Mouse (Mus musculus): ENCODE measurements around the gene Syt8.
A peak's percentile ranks its signal among the peaks of the same experiment; 100 is the strongest.

Syt8 gene

GRCm38 (mm10) chr7:142434137-142434865 is at the start of gene Syt8:
Syt8 (plus strand) TSS chr7:142434850.
- no peak for TF ChIP-seq GATA4 (IDR thresholded peaks at IDR 0.05; ENCODE audit: insufficient replicate concordance, low read length)

GRCm38 (mm10) chr7:142385742-142386403 is 48.8 kb upstream of the Syt8 start:
- no peak for TF ChIP-seq GATA4 (IDR thresholded peaks at IDR 0.05; ENCODE audit: insufficient replicate concordance, low read length)

- TF ChIP-seq GATA4 (IDR thresholded peaks at IDR 0.05; ENCODE audit: insufficient replicate concordance, low read length), result no peak
Observed at GRCm38 (mm10) chr7:142386621-142387201, 47.9 kb upstream of the Syt8 start.

GRCm38 (mm10) chr7:142387419-142388148 is 47.1 kb upstream of the Syt8 start, which contains the start of gene Ctsd:
Ctsd (minus strand) TSS chr7:142388038.
- no peak for TF ChIP-seq GATA4 (IDR thresholded peaks at IDR 0.05; ENCODE audit: insufficient replicate concordance, low read length)

- TF ChIP-seq GATA4 (IDR thresholded peaks at IDR 0.05; ENCODE audit: insufficient replicate concordance, low read length), result no peak
Observed at GRCm38 (mm10) chr7:142388198-142388597, 46.5 kb upstream of the Syt8 start.

GRCm38 (mm10) chr7:142388740-142389139 is 45.9 kb upstream of the Syt8 start:
- TF ChIP-seq GATA4 (IDR thresholded peaks at IDR 0.05; ENCODE audit: insufficient replicate concordance, low read length), result no peak

GRCm38 (mm10) chr7:142389961-142390650 is 44.5 kb upstream of the Syt8 start:
- TF ChIP-seq GATA4 (IDR thresholded peaks at IDR 0.05; ENCODE audit: insufficient replicate concordance, low read length), result no peak

GRCm38 (mm10) chr7:142391108-142391507 is 43.5 kb upstream of the Syt8 start:
- TF ChIP-seq GATA4 (IDR thresholded peaks at IDR 0.05; ENCODE audit: insufficient replicate concordance, low read length), result no peak

GRCm38 (mm10) chr7:142391609-142392008 is 43.0 kb upstream of the Syt8 start:
- no peak for TF ChIP-seq GATA4 (IDR thresholded peaks at IDR 0.05; ENCODE audit: insufficient replicate concordance, low read length)

- TF ChIP-seq GATA4 (IDR thresholded peaks at IDR 0.05; ENCODE audit: insufficient replicate concordance, low read length), result no peak
Observed at GRCm38 (mm10) chr7:142393191-142393590, 41.5 kb upstream of the Syt8 start.

- no peak for TF ChIP-seq GATA4 (IDR thresholded peaks at IDR 0.05; ENCODE audit: insufficient replicate concordance, low read length)
Observed at GRCm38 (mm10) chr7:142394261-142395190, 40.1 kb upstream of the Syt8 start.

- no peak for TF ChIP-seq GATA4 (IDR thresholded peaks at IDR 0.05; ENCODE audit: insufficient replicate concordance, low read length)
Observed at GRCm38 (mm10) chr7:142395472-142395871, 39.2 kb upstream of the Syt8 start.

GRCm38 (mm10) chr7:142396611-142397010 is 38.0 kb upstream of the Syt8 start:
- no peak for TF ChIP-seq GATA4 (IDR thresholded peaks at IDR 0.05; ENCODE audit: insufficient replicate concordance, low read length)

- TF ChIP-seq GATA4 (IDR thresholded peaks at IDR 0.05; ENCODE audit: insufficient replicate concordance, low read length), result peak; percentile 95
Observed at GRCm38 (mm10) chr7:142398052-142398451, 36.6 kb upstream of the Syt8 start.

Data from liver, adult (tissue).